Mouse (Mus musculus): Measurements from ENCODE around the gene Cdt1.

Gene Cdt1

GRCm38 (mm10) chr8:122616181-122616905 lies 48.5 kb downstream of the Cdt1 start:
- DNase-seq: no peak

- DNase-seq: peak; percentile 81
These were observed 50.2 kb downstream of the Cdt1 start for GRCm38 (mm10) chr8:122617947-122618546.

DNA sequence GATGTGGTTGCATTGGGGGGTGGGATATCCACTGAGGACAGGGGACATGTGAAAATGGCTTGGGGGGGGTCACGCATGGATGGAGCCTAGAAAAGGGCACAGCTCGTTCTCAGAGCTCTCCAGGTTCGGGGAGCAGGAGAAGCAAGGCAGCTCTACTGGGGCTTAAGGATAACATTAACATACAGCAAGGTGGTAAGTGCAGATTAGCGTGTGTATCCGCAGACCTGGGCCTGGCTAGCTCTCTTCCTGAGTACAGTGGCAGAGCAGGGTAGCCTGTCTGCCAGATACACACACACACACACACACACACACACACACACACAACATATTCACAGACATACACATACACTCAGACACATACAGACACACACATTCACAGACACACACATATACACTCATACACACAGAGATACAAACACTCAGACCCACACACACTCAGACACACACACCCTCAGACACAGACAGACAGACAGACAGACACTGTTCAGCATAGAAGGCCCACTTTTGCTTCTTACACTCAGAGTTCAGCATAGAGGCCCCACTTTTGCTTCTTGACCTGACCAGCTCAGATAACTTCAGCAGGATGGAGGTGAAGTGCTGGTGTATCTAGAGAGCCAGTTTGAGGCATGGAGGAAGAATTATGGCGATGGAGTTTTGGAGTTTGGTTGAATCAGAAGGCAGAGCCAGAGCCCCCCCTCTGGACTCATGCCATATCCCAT lies 51.0 kb downstream of the Cdt1 start:
- DNase-seq: no peak

DNA sequence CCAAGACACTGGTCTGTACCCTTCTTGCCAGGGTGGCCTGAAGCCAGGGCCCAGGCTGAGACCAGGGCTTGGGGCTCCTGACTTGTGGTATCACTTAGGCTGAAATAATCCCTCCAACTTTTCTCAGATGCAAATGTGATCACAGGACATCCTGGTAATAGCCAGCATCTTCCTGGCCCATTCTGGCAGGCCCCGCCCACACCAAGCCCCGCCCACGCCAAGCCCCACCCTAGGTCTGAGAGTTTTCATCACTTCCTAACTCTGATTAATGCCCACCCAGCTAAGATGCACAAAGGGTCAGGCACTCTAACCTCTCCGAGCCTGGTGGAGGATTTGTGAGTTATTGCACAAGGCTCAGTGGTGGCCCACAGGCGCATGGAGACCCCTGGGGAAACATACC lies 52.6 kb downstream of the Cdt1 start:
- no peak for DNase-seq

DNA sequence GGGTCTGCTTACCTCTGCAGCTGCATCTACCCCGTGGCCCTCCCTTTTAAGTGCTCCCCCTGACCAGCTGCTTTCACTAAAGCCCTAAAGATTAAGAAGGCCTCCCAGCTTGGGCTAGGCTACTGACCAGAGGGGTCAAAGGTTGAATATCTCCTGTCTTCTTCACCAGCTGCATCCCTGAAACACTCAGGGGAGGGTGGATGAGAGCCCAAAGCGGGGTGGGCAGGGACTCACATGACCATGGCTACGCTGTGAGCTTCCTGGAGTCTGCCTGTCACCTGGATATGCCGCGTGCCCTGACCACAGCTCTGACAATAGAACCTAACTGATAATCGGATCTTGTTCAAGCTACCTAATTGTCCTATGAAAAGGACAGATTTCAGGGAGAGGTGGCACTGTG lies 54.9 kb downstream of the Cdt1 start, which contains the start of gene Pabpn1l:
Gene Pabpn1l, minus strand, starts transcription at position 13 of the 400 bp plus-strand sequence.
- DNase-seq: no peak

Data from right cerebral cortex, postnatal 4 days (tissue).